Mouse (Mus musculus): ENCODE measurements around the gene Unc5c. TPM values are rescaled to one million over a fixed set of nuclear protein-coding genes. Genes with fewer than 3 reads are reported as not detected.

Unc5c gene
- polyA plus RNA-seq, 1 experiment = not detected

DNA sequence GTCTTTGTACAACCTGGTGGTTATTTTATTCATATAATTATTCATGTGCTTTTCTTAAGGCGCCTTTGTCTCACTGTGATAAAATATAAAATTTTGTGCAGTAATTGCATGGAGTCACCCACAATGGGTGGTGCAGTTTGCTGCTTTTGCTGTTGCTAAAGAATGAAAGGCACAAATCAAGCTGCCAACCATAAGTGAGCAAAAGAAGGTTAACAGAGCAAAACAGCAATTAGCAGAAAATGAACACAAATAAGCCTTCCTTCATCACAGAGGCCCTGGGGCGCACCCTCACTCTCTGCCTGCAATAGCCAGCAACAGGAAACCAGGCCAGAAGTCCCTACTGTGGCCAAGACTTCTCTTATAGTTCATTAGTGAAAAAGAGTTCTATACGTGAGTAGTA lies 185.6 kb downstream of the Unc5c start:
- TF ChIP-seq GATA1 (IDR thresholded peaks at IDR 0.05; ENCODE audit: low read length) (no peak), TAL1 (IDR thresholded peaks at IDR 0.05; ENCODE audit: low read length) (no peak)
- H3K36me3 ChIP-seq (ENCODE audit: control insufficient read depth) = no peaks in the 10 kb centered on the region
- H3K9me3 ChIP-seq (ENCODE audit: control insufficient read depth, low read length) = no peaks in the 10 kb centered on the region
- no peak overlapping the region for H3K4me3 ChIP-seq (replicated peaks)
- H3K4me1 ChIP-seq (ENCODE audit: control insufficient read depth) = no peaks in the 10 kb centered on the region
- H3K27me3 ChIP-seq (ENCODE audit: control insufficient read depth) = no peaks in the 10 kb centered on the region

- no peaks in the 10 kb centered on the region for H3K4me1 ChIP-seq (ENCODE audit: control insufficient read depth)
These were observed 188.9 kb downstream of the Unc5c start for GRCm38 (mm10) chr3:141653915-141654314.

DNA sequence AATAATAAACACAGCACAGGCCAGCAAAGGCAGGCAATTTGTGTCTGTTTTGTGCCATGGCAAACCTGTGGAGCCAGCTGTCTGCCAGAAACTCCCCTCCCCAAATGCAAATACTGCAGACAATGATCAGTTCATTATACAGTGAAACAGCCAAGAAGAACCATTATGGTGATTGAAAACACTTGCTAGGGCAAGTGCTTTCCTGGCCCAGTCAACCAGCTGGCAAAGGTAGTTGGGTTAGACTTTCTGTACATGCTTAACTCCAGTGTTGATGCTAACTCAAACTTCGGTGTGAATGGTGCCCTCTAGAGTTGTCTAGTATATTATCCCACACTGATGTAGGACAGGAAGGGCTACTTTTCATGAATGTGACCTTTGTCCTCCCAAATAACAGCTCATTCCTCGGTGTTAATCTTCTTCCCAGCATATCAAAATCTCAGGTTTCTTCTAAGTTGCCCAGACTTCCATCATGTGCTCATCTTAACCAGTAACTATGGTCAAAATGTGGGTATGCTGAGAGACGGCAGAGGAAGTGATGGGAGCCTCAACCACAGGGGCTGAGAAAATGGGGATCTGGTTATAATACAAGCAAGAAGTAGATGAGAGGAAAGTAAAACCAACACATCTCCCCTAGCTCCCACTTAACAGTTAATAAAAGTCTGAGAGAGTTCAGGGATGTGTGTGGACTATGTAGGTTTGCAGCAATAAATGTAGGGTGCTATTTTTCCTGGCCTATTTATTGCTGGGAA lies 194.2 kb downstream of the Unc5c start:
- Histone ChIP-seq H3K4me1 (ENCODE audit: control insufficient read depth) (no peaks in the 10 kb centered on the region), H3K36me3 (ENCODE audit: control insufficient read depth) (no peaks in the 10 kb centered on the region), H3K9me3 (ENCODE audit: control insufficient read depth, low read length) (peaks cover 9% of the 10 kb centered on the region), H3K4me3 (replicated peaks) (no peak overlapping the region), H3K27me3 (ENCODE audit: control insufficient read depth) (no peaks in the 10 kb centered on the region)
- no peak for TF ChIP-seq TAL1 (IDR thresholded peaks at IDR 0.05; ENCODE audit: low read length)
- TF ChIP-seq GATA1 (IDR thresholded peaks at IDR 0.05; ENCODE audit: low read length) = no peak

More at GRCm38 (mm10) chr3:141653915-141654314, 188.9 kb downstream of the Unc5c start:
- Histone ChIP-seq H3K4me3 (replicated peaks) (no peak overlapping the region), H3K9me3 (ENCODE audit: control insufficient read depth, low read length) (peaks cover 2% of the 10 kb centered on the region; the same call in 1 of the 2 replicates), H3K36me3 (ENCODE audit: control insufficient read depth) (no peaks in the 10 kb centered on the region), H3K27me3 (ENCODE audit: control insufficient read depth) (no peaks in the 10 kb centered on the region)
- TF ChIP-seq TAL1 (IDR thresholded peaks at IDR 0.05; ENCODE audit: low read length) (no peak), GATA1 (IDR thresholded peaks at IDR 0.05; ENCODE audit: low read length) (no peak)

GRCm38 (mm10) chr3:141660065-141661062 lies 195.3 kb downstream of the Unc5c start:
- no peaks in the 10 kb centered on the region for H3K27me3 ChIP-seq (ENCODE audit: control insufficient read depth)
- H3K36me3 ChIP-seq (ENCODE audit: control insufficient read depth) = no peaks in the 10 kb centered on the region
- no peak for TF ChIP-seq GATA1 (IDR thresholded peaks at IDR 0.05; ENCODE audit: low read length)
- H3K4me1 ChIP-seq (ENCODE audit: control insufficient read depth) = no peaks in the 10 kb centered on the region
- no peak overlapping the region for H3K4me3 ChIP-seq (replicated peaks)
- peaks cover 9% of the 10 kb centered on the region for H3K9me3 ChIP-seq (ENCODE audit: control insufficient read depth, low read length)

GRCm38 (mm10) chr3:141689113-141689512 lies 224.1 kb downstream of the Unc5c start:
- H3K4me3 ChIP-seq (replicated peaks) = no peak overlapping the region
- TF ChIP-seq TAL1 (IDR thresholded peaks at IDR 0.05; ENCODE audit: low read length) (no peak), GATA1 (IDR thresholded peaks at IDR 0.05; ENCODE audit: low read length) (no peak)
- H3K9me3 ChIP-seq (ENCODE audit: control insufficient read depth, low read length) = no peaks in the 10 kb centered on the region
- no peaks in the 10 kb centered on the region for H3K4me1 ChIP-seq (ENCODE audit: control insufficient read depth)
- no peaks in the 10 kb centered on the region for H3K36me3 ChIP-seq (ENCODE audit: control insufficient read depth)
- no peaks in the 10 kb centered on the region for H3K27me3 ChIP-seq (ENCODE audit: control insufficient read depth)

GRCm38 (mm10) chr3:141690676-141691075 lies 225.7 kb downstream of the Unc5c start:
- Histone ChIP-seq H3K9me3 (ENCODE audit: control insufficient read depth, low read length) (no peaks in the 10 kb centered on the region), H3K27me3 (ENCODE audit: control insufficient read depth) (no peaks in the 10 kb centered on the region), H3K36me3 (ENCODE audit: control insufficient read depth) (no peaks in the 10 kb centered on the region), H3K4me3 (replicated peaks) (no peak overlapping the region), H3K4me1 (ENCODE audit: control insufficient read depth) (no peaks in the 10 kb centered on the region)
- no peak for TF ChIP-seq GATA1 (IDR thresholded peaks at IDR 0.05; ENCODE audit: low read length)
- TF ChIP-seq TAL1 (IDR thresholded peaks at IDR 0.05; ENCODE audit: low read length) = no peak

- H3K4me3 ChIP-seq (replicated peaks) = no peak overlapping the region
- TF ChIP-seq GATA1 (IDR thresholded peaks at IDR 0.05; ENCODE audit: low read length) (no peak), TAL1 (IDR thresholded peaks at IDR 0.05; ENCODE audit: low read length) (no peak)
- H3K9me3 ChIP-seq (ENCODE audit: control insufficient read depth, low read length) = no peaks in the 10 kb centered on the region
- no peaks in the 10 kb centered on the region for H3K36me3 ChIP-seq (ENCODE audit: control insufficient read depth)
- no peaks in the 10 kb centered on the region for H3K4me1 ChIP-seq (ENCODE audit: control insufficient read depth)
- H3K27me3 ChIP-seq (ENCODE audit: control insufficient read depth) = no peaks in the 10 kb centered on the region
These were observed 226.4 kb downstream of the Unc5c start for GRCm38 (mm10) chr3:141691418-141691817.

DNA sequence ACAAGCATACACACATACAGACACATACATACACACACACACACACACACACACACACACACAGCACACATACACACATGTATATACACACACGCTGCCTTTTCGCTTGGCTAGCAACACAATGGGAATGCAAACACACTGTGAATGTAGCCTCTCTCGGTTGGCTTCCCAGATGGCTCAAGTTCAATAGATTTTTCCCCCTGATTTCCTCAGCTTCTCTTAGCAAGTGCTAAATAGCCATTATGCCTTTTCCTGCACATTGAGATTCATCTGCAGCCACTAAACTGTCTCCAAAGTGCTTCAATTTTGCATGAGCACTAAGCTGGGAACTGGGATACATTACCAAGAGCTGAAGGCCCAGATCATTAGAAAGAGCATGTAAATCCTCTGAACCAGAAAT lies 226.8 kb downstream of the Unc5c start:
- H3K36me3 ChIP-seq (ENCODE audit: control insufficient read depth) = no peaks in the 10 kb centered on the region
- H3K4me3 ChIP-seq (replicated peaks) = no peak overlapping the region
- no peaks in the 10 kb centered on the region for H3K27me3 ChIP-seq (ENCODE audit: control insufficient read depth)
- no peaks in the 10 kb centered on the region for H3K9me3 ChIP-seq (ENCODE audit: control insufficient read depth, low read length)
- H3K4me1 ChIP-seq (ENCODE audit: control insufficient read depth) = no peaks in the 10 kb centered on the region
- TF ChIP-seq GATA1 (IDR thresholded peaks at IDR 0.05; ENCODE audit: low read length) (no peak), TAL1 (IDR thresholded peaks at IDR 0.05; ENCODE audit: low read length) (no peak)

DNA sequence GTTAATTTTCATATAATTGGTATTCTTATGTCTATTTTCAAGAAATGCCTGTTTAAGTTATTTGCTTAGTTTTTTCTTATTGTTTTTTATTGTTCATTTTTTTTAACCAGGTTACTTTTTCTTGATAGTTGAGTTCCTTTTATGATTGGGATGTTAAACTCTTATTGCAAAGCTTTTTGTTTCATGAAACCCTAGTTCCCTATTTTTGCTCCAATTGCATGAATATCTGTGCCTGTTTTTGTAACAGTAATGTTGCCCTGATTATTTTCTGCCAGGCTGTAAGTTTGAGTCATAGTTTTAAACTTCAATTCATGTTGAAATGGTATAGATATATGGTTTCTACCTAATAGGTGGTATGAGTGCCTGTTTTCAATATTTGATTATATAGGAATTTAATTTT lies 234.2 kb downstream of the Unc5c start:
- no peaks in the 10 kb centered on the region for H3K4me1 ChIP-seq (ENCODE audit: control insufficient read depth)
- no peaks in the 10 kb centered on the region for H3K27me3 ChIP-seq (ENCODE audit: control insufficient read depth)
- no peak for TF ChIP-seq GATA1 (IDR thresholded peaks at IDR 0.05; ENCODE audit: low read length)
- no peak for TF ChIP-seq TAL1 (IDR thresholded peaks at IDR 0.05; ENCODE audit: low read length)
- H3K9me3 ChIP-seq (ENCODE audit: control insufficient read depth, low read length) = no peaks in the 10 kb centered on the region
- H3K36me3 ChIP-seq (ENCODE audit: control insufficient read depth) = no peaks in the 10 kb centered on the region
- H3K4me3 ChIP-seq (replicated peaks) = no peak overlapping the region
